Mouse (Mus musculus): Measurements from ENCODE around the gene Arntl.

DNA sequence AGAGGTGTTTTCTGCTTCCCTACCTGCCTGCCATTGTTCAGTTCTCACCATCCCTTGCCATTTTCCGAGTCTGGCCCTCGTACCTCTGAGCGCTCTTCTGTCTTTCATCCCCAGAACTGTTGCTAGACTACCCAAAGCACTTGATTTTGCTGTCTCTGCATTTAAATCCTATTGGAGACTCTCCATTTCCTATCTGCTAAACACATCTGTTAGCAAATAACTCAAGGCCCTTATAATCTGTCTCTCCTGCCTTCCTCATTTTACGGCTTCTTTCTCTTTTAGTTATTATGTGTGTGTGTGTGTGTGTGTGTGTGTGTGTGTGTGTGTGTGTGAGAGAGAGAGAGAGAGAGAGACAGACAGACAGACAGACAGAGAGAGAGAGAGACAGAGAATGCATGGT, 90.5 kb downstream of the Arntl start:
- TF ChIP-seq CTCF (IDR thresholded peaks at IDR 0.05; ENCODE audit: control insufficient read depth, insufficient read depth, low read length) (no peak), POLR2A (IDR thresholded peaks at IDR 0.05; ENCODE audit: borderline replicate concordance, control insufficient read depth, low read depth, low read length) (no peak)

Data from bone marrow, adult 2 months (tissue).